Mouse (Mus musculus) erythroblast, embryonic 14.5 days (primary cell): ENCODE data around the gene Dctpp1.

Source experiments
- GATA1 ChIP-seq: IDR thresholded peaks from 2 replicates; pipeline ENCODE4 v1.6.1; 2012; ENCODE audit warnings: low read length, inconsistent platforms, mixed read lengths
- TAL1 ChIP-seq: IDR thresholded peaks from 3 replicates; pipeline ENCODE4 v1.6.1; 2012; ENCODE audit warnings: low read length, inconsistent platforms, mixed read lengths

GRCm38 (mm10) chr7:127255965-127256364, 4.5 kb downstream of the Dctpp1 start:
- no peak for TF ChIP-seq GATA1
- TF ChIP-seq TAL1, result no peak
